Mouse (Mus musculus) hindbrain, postnatal 0 days (tissue): Measurements from ENCODE around the gene F2rl1. TPM values are rescaled to one million over a fixed set of nuclear protein-coding genes. Genes with fewer than 3 reads are reported as not detected.

Experiments used
- ATAC-seq: fragments of 200-750 bp; cut with Nextera tagmentation; 2 replicates; pipeline ENCODE4 v1.8.0; 2017; ENCODE audit warnings: mild to moderate bottlenecking, moderate TSS enrichment, moderate library complexity
- DNase-seq: peaks from one replicate; pipeline ENCODE4 v3.0.0-alpha.2; 2015; ENCODE audit warnings: low spot score
- H3K27ac ChIP-seq: fragments of 300-500 bp; sonication (generic); 2 replicates; pipeline ENCODE4 v1.5.1; 2014; ENCODE audit warnings: mild to moderate bottlenecking
- H3K27me3 ChIP-seq: fragments of 300-500 bp; sonication (generic); 2 replicates; pipeline ENCODE4 v1.6.1; 2014; ENCODE audit warnings: low read length, mixed read lengths; ENCODE audit not compliant: insufficient read depth
- H3K36me3 ChIP-seq: fragments of 300-500 bp; sonication (generic); 2 replicates; pipeline ENCODE4 v1.6.1; 2014; ENCODE audit warnings: low read length, mixed read lengths; ENCODE audit not compliant: insufficient read depth
- H3K4me1 ChIP-seq: fragments of 300-500 bp; sonication (generic); 2 replicates; pipeline ENCODE4 v1.6.1; 2014; ENCODE audit warnings: antibody characterized with exemption, low read length, mixed read lengths; ENCODE audit not compliant: insufficient read depth
- H3K4me2 ChIP-seq: fragments of 300-500 bp; sonication (generic); 2 replicates; pipeline ENCODE4 v1.6.1; 2014; ENCODE audit warnings: low read depth, mild to moderate bottlenecking, low read length, moderate library complexity, mixed read lengths
- H3K4me3 ChIP-seq: fragments of 300-500 bp; sonication (generic); 2 replicates; pipeline ENCODE4 v1.5.1; 2014; ENCODE audit warnings: low read length
- H3K9ac ChIP-seq: fragments of 300-500 bp; sonication (generic); replicated peaks from 2 replicates; pipeline ENCODE4 v1.6.1; 2014; ENCODE audit warnings: mild to moderate bottlenecking, low read length, moderate library complexity, mixed read lengths
- H3K9me3 ChIP-seq: fragments of 300-500 bp; sonication (generic); 2 replicates; pipeline ENCODE4 v1.6.1; 2016; ENCODE audit warnings: low read length, mixed read lengths
- CTCF ChIP-seq: IDR thresholded peaks from 2 replicates; pipeline ENCODE4 v1.5.1; 2016; ENCODE audit warnings: antibody characterized with exemption, control low read depth, low read depth
- WGBS: fragments of 180-500 bp; shearing (Covaris S2); extraction: QIAGEN DNeasy Blood & Tissue Kit; methylation state at CpG from one replicate; pipeline ENCODE4 v1.1.7; 2014; 5-methylcytosine and 5-hydroxymethylcytosine counted together
- polyA plus RNA-seq: library from polyadenylated mRNA; unstranded; fragments of >200 nt; fragmentation: Nextera tagmentation; extraction: Ambion mirVana; gene quantifications from 2 replicates; pipeline ENCODE4 v1.2.1, GENCODE M21; 2015
- total RNA-seq: library from RNA; depleted of rRNA; stranded (reverse); fragments of >200 nt; gene quantifications from 2 replicates; pipeline ENCODE4 v1.2.3, GENCODE M21; 2014

F2rl1 gene
- total and polyA plus RNA-seq, 2 experiments from 2014 or later: 0.37 TPM; not detected in 1

DNA sequence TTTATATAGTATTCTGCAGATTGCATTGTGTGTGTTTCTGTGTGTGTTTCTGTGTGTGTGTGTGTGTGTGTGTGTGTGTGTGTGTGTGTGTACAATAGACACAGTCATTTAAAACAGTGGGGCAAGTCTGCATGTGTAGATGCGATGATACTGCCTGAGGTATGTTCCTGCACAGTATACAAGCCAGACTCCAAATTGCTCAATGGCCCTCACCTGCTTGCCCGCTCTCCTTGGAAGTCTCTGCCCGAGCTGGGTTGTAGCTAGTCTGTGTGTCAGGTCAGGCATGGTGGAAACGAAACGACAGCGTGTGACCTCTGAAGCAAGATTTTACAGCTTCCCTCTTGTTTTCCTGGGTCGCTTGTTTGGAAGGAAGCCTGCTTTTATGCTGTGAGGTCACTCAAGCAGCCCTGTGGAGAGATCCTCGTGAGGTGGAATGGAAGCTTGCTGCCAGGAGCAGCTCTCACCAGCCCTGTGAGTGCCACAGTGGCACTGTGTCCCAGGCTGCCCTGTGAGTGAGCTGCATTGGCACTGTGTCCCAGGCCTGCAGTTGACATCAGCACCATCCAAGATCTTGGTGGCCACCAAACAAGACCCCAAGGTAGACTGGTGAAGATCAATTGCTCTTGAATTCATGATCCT, 21.6 kb downstream of the F2rl1 start:
- Histone ChIP-seq H3K9ac (no peak overlapping the region), H3K4me1 (no peaks in the 10 kb centered on the region), H3K27ac (no peak overlapping the region), H3K36me3 (no peaks in the 10 kb centered on the region), H3K4me2 (no peak overlapping the region), H3K27me3 (no peaks in the 10 kb centered on the region), H3K4me3 (no peak overlapping the region), H3K9me3 (no peaks in the 10 kb centered on the region)
- ATAC-seq (no peak), DNase-seq (no peak)
- WGBS: 72% methylated on average over 8 of the region's 8 CpGs
- TF ChIP-seq CTCF: no peak

DNA sequence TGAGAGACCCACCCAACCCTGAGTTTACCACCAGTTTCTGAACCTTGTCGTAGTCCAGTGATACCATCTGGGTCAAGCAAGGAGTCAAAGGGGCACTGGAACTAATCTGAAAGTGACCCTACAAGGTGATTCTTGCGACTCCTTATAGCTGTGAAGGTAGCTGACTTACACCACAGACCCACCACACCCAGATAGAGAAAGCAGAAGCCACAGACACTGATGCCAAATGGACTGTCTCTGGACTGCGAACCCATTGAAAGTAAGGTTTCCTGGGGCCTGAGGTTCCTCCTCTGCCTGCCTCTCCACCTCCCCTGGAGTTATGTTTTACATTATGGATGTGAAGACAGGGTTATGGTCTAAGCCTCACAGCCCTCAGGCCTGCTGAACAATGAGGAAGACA, 28.4 kb downstream of the F2rl1 start:
- ATAC-seq (no peak), DNase-seq (no peak)
- Histone ChIP-seq H3K4me1 (no peaks in the 10 kb centered on the region), H3K4me2 (no peak overlapping the region), H3K9me3 (no peaks in the 10 kb centered on the region), H3K9ac (no peak overlapping the region), H3K27me3 (no peaks in the 10 kb centered on the region), H3K27ac (no peak overlapping the region), H3K36me3 (no peaks in the 10 kb centered on the region), H3K4me3 (no peak overlapping the region)
- TF ChIP-seq CTCF: no peak
- 92% methylated on average over 3 of the region's 3 CpGs for WGBS

DNA sequence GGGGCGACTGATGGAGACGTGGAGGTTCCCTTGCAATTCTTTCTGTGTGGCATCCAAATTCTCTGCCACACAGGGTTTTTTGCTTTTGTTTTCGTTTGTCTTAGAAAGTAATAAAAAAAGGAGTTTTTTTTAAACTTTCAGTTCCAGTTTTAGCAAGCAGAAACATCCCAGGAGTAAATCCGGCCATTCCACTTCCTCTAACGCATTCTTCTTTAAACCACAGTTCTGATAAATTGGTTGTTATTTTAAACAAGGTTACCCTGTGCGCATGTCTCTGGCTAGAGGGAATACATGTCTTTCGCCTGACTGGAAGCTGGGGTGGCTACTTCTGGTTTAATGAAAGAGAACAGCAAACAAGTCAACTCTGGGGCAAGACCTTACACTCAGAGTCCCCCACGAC, 30.2 kb downstream of the F2rl1 start:
- Histone ChIP-seq H3K4me2 (no peak overlapping the region), H3K4me3 (no peak overlapping the region), H3K4me1 (no peaks in the 10 kb centered on the region), H3K27me3 (no peaks in the 10 kb centered on the region), H3K9me3 (no peaks in the 10 kb centered on the region), H3K27ac (no peak overlapping the region), H3K36me3 (no peaks in the 10 kb centered on the region), H3K9ac (no peak overlapping the region)
- no peak for TF ChIP-seq CTCF
- 80% methylated on average over 8 of the region's 8 CpGs for WGBS
- DNase-seq (no peak), ATAC-seq (no peak)

DNA sequence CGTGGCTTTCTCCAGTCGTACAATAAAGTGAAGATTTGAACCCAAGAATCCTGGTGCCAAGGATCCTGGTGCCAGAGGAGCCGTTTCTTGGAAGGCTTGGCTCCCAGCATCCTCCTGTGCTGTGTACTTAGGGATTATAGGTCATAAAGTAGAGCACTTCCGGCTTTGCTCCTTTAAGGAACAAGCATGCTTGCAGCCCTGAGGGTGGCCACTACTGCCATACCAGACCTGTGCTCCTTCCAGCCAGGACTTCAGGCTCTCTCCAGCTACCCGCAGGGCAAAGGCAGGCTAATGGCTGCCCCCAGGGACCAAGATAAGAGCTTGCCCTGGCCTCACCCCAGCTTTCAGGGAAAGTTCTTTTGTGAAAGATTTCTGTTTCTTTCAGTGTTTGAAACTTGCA, 31.7 kb downstream of the F2rl1 start:
- WGBS: 62% methylated on average over 5 of the region's 5 CpGs

DNA sequence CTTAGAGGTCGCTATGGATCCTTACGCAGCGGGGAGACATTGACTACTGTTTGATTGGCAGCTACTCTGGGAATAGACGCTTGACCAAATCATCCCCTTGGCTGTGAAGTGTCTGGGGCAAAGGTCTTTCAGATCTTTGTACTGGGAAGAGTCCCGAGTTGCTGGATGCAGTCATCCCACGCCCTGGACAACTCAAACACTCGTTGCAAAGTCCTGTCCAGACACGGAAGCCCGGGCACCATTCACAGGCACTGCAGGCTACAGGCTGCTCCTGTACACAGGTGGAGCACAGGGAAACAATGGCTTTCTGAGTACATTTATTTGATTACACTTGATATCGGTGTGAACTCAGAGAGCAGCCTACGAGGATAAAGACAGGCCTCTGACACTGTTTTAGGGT, 33.7 kb downstream of the F2rl1 start:
- WGBS: 53% methylated on average over 11 of the region's 11 CpGs
- H3K36me3 ChIP-seq: no peaks in the 10 kb centered on the region
- no peak for DNase-seq
- no peak overlapping the region for H3K4me3 ChIP-seq
- no peaks in the 10 kb centered on the region for H3K9me3 ChIP-seq
- H3K4me2 ChIP-seq: no peak overlapping the region
- H3K4me1 ChIP-seq: no peaks in the 10 kb centered on the region
- TF ChIP-seq CTCF: no peak
- no peak for ATAC-seq
- no peak overlapping the region for H3K9ac ChIP-seq
- no peaks in the 10 kb centered on the region for H3K27me3 ChIP-seq
- no peak overlapping the region for H3K27ac ChIP-seq

More for the DNA sequence above, 31.7 kb downstream of the F2rl1 start:
- Histone ChIP-seq H3K36me3 (no peaks in the 10 kb centered on the region), H3K27me3 (no peaks in the 10 kb centered on the region), H3K9ac (no peak overlapping the region), H3K9me3 (no peaks in the 10 kb centered on the region), H3K4me3 (no peak overlapping the region), H3K4me1 (no peaks in the 10 kb centered on the region), H3K4me2 (no peak overlapping the region), H3K27ac (no peak overlapping the region)
- ATAC-seq (no peak), DNase-seq (no peak)
- TF ChIP-seq CTCF: no peak

DNA sequence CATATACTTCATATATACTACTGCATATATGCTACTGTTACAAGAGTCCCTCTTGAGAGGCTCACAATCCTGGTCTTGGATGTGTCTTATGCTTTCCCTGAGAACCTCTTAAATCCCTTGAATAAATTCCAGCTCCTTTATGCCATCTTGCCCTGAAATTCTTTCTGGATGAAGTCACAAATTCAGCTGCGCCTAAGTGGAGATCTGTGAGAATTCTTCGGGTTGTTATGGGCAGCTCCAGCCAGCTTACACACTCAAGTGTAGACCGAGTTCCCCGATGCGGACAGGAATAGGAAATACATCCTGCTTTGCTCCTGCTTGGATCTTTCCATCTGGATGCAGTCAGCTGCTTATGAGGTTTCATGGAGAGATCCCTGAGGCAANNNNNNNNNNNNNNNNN, 40.4 kb downstream of the F2rl1 start:
- Histone ChIP-seq H3K4me2 (no peak overlapping the region), H3K4me3 (no peak overlapping the region), H3K4me1 (no peaks in the 10 kb centered on the region), H3K9me3 (no peaks in the 10 kb centered on the region), H3K36me3 (no peaks in the 10 kb centered on the region), H3K27me3 (no peaks in the 10 kb centered on the region), H3K27ac (no peak overlapping the region), H3K9ac (no peak overlapping the region)
- ATAC-seq (no peak), DNase-seq (no peak)
- WGBS: 51% methylated on average over 5 of the region's 5 CpGs
- no peak for TF ChIP-seq CTCF

DNA sequence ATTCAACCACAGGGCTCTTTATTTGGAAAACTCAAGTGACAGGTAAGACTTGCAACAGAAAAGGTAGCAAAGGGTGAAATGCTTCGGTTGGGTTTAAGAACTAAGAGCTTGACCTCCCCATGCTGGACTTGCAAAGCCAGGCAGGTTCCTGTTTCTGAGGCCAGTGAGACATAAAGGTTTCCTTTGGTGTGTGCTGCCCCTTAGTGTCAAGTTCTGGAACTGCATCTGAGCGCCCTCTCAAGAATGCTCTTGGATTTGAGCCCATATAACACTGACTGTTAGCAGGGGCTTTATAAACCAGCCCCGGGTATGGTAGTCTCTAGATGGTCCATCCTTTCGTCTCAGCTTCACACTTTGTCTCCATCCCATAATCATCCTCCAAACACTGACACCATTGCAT, 43.6 kb downstream of the F2rl1 start:
- H3K27me3 ChIP-seq: no peaks in the 10 kb centered on the region
- H3K36me3 ChIP-seq: no peaks in the 10 kb centered on the region
- no peaks in the 10 kb centered on the region for H3K4me1 ChIP-seq
- WGBS: 7% methylated on average over 4 of the region's 4 CpGs
- DNase-seq (peak; percentile 93), ATAC-seq (peak; percentile 77)
- peak; percentile 92 for TF ChIP-seq CTCF
- no peak overlapping the region for H3K4me3 ChIP-seq
- no peaks in the 10 kb centered on the region for H3K9me3 ChIP-seq
- no peak overlapping the region for H3K9ac ChIP-seq
- no peak overlapping the region for H3K4me2 ChIP-seq
- no peak overlapping the region for H3K27ac ChIP-seq
